Mouse (Mus musculus) neural tube, embryonic 10.5 days (tissue): ENCODE measurements around the gene Myh9.

ENCODE experiments used
- DNase-seq: peaks from one replicate; pipeline ENCODE4 v3.0.0-alpha.2; 2017; ENCODE audit warnings: low spot score; ENCODE audit errors: extremely low spot score

Gene Myh9

GRCm38 (mm10) chr15:77830481-77831137, 11.4 kb downstream of the Myh9 start:
- DNase-seq = no peak

DNA sequence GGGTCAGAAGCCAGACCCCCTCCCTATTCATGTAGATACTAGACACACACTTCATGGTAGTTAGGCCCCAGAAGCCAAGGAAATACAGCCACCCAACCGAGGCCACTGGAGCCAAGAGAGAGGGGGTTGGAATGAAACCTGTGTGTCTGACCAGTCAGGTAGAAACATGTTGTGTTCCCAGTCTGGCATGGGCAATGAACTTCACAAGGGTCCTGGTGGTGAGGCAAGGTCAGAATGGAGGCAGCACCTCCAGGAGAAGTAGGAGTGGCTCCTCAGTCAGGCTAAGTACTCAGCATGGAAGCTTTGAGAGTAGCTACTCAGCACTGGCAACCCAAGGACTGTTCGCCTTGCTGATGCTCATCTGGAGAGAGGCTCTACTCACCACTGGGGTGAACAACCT, 12.4 kb downstream of the Myh9 start:
- no peak for DNase-seq

- no peak for DNase-seq
Measured at GRCm38 (mm10) chr15:77828910-77829309, 13.1 kb downstream of the Myh9 start.

DNA sequence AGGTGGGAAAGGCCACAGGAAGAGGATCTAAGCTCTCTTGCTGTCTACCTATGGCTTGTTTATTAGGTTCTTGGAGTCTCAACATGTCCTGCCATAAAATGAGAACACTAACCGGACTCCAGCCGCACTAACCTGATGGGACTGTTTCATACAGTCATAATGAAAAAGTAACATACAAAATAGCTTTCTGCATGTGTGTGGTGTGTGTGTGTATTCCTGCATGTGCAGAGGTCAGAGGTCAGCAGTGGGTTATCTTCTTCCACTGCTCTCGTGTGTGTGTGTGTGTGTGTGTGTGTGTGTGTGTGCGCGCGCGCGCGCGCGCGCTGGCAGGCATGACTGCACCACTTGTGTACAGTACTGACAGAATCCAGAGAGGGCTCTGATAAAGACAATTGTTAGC, 13.7 kb downstream of the Myh9 start:
- no peak for DNase-seq

GRCm38 (mm10) chr15:77827794-77828193, 14.2 kb downstream of the Myh9 start:
- peak; percentile 34 for DNase-seq

DNA sequence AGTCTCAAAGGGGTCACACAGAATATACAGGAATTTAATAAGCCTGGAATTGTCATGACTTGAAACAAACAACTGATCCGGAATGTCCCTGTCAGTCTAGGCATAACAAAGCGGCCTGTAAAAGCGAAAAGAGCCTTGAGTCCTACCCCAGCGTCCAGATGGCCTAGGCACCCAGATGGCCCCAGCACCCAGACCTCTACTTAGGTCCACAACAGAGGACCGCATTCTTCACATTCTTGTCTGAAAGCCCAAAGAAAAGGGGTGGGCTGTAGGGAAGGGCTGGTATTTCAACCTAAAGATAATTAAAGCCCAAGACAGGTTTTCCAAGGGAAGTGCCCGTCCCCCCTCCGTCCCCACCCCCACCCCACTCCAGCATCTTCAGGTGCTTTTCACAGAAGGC, 14.6 kb downstream of the Myh9 start:
- no peak for DNase-seq

DNA sequence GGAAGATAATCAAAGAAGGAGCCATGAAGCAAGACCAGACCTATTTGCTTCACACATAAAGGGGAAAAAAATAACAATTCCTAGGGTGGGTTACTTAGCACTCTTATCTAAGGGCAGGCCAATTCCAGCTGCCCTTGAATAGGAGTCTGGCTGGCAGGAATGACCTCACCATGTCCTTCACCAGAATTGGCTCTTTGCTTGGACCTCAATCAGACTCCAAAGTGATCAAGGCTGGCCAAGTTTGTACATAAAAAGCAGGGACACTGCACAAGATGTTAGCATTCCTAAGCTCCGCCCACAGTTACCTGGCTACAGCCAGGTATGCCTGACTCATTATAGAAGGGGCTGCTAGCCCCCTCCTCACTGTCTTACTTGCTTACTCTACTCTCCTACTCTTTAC, 16.6 kb downstream of the Myh9 start:
- DNase-seq = no peak

- DNase-seq = no peak
Measured at GRCm38 (mm10) chr15:77824321-77824720, 17.7 kb downstream of the Myh9 start.

DNA sequence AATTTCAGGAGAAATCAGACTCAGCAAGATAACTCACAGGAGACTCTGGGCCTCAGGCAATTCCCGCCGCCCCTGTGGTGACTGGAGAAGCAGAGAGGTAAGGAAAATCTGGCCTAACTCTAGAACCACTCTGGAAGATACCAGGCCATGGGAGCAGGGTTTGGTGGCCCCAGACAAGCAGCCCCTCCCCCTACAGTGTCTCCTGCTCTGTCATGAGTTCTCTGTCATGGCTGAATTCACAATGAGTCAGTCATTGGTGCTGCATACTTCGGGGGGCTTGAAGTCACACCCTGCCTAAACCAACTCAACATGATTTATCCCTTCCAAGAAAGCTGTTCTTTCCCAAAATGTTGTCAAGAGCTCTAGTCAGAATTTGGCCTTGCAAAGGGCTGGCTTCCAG, 18.3 kb downstream of the Myh9 start:
- DNase-seq = no peak

DNA sequence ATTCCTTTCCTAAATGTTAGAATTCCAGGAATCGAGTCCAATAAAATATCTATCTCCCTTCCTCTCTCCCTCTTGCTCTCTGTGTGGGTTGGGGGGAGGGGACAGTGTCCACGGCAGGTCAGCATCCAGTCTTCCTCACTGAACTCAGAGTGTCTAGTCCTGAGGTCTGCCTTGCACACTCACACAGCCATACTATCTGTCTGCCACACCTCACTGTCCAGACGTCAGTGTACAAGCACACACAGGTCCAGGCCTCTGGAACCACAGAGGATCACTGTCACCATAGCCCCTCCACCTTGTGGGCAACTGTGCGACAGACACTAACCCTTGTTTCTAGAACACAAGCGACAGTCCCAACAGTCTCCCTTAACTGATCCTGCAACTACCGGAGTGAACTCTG, 18.8 kb downstream of the Myh9 start:
- DNase-seq = no peak

DNA sequence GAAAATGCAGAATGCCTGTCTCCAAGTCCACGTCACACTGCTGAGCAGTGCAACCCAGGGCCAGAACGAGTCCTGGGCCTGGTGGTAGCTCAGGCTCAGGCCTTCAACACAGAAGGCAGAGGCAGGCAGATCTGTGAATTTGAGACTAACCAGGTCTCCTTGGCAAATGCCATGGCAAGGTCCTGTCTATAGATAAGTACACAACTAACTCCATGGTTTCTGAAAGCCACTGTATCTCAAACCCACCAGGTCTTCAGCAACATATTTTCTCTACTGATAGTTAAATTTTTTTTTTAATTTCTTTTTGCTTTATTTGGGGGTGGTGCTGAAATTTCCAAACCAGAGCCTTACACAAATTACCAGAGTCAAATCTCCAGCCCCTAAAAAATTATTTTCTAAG, 19.3 kb downstream of the Myh9 start:
- DNase-seq = no peak

- DNase-seq = no peak
Measured at GRCm38 (mm10) chr15:77822057-77822466, 19.9 kb downstream of the Myh9 start.

GRCm38 (mm10) chr15:77821424-77821823, 20.6 kb downstream of the Myh9 start:
- DNase-seq = no peak

DNA sequence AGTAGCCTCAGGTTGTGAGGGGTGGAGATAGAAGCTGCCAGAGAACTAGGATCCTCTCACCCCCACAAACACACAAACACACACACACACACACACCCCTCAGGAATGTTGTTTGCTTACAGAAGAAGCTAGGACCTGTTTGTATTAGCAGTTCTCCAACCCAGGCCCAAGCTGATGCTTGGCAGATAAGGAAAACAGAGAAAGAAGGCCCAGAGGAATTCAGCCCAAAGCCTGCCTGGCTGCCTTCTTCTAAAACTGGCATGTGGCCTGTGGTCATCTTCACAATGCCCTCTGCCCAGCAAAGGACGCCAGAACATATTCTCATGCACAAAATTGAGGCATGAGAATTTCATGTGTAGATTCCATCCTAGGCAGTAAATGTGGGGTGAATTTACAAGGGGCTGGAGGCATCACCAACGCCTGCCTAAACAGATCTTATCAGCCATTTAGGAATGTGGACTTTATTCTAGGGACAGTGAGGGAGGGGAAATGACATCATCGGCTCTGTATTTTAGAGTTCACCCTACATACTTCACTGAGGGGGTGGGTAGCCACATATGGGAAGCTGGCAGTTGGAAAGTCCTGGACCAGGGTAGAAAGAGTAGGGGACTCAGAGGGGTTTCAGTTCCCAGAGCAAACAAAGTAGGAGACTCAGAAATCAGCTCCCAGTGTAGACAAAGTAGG, 21.4 kb downstream of the Myh9 start:
- DNase-seq = no peak

DNA sequence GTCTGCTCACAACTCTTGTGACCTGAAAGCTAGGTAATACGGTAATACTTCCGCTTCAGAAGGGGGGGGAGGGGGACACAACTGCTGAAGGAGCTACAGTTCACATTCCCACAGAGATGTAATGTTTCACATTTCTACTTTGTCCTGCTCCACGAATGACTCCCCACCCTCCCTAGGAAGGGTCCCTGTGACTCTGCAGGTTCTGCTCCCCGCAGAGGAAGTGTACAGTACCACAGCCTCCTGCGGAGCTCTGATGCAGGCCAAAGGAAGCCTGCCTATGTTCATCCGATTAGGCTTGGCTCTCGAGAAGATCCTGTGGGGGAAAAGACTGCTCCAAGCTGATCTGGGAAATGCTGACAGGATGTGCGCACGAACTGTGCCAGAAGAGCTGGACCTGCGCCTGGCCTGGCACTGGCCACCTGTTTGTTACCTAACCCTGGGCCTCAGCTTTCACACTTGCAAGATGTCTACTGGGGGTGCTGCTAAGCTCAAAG, 22.0 kb downstream of the Myh9 start:
- no peak for DNase-seq

DNA sequence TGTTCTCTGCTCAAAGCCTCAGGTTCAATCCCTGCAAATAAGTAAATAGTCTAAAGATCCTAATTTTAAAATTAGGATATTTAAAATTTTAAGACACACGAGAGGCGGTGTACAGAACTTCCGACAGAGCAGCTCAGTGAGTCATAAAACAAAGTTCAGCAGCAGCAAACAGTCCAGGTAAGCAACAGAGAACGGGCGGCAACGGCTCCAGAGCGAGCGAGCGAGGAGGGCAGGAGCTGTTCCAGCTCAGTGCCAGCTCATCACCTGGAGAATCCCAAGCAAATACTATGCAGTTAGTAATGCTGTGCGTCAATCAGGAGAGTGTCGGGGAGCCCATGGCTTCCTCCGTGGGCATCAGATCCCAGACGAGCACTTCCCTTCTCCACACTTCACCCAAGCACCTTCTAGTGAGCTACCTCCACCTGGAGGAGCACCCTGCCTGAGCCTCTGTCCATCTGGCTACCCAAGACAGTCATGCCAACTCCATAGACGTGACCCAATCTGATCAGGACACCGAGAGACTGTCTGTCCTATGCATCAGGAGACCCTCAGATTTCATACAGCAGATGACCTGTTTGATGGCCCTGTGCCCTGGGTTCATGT, 23.3 kb downstream of the Myh9 start:
- DNase-seq = no peak

DNA sequence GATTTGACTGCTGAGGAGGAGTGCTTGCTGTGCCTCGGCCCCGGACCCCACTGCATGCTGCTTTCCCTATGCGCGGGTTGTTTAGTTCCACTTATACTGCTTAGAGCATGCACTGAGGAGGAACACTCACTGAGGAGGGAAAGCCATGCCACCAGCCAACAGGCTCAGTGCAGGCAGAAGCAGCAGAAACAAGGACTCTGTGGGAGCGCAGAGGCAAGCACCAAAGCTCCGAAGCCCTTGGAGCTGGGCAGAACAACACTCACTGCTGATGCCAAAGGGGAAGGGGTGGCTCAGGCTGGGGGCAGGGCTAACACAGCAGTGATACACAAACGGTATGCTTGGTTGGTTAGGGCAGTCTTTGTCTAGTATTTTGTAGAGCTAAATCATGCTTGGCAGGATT, 24.6 kb downstream of the Myh9 start:
- no peak for DNase-seq

GRCm38 (mm10) chr15:77816601-77816950, 25.4 kb downstream of the Myh9 start:
- no peak for DNase-seq

- no peak for DNase-seq
Measured at GRCm38 (mm10) chr15:77815867-77816600, 25.9 kb downstream of the Myh9 start.

DNA sequence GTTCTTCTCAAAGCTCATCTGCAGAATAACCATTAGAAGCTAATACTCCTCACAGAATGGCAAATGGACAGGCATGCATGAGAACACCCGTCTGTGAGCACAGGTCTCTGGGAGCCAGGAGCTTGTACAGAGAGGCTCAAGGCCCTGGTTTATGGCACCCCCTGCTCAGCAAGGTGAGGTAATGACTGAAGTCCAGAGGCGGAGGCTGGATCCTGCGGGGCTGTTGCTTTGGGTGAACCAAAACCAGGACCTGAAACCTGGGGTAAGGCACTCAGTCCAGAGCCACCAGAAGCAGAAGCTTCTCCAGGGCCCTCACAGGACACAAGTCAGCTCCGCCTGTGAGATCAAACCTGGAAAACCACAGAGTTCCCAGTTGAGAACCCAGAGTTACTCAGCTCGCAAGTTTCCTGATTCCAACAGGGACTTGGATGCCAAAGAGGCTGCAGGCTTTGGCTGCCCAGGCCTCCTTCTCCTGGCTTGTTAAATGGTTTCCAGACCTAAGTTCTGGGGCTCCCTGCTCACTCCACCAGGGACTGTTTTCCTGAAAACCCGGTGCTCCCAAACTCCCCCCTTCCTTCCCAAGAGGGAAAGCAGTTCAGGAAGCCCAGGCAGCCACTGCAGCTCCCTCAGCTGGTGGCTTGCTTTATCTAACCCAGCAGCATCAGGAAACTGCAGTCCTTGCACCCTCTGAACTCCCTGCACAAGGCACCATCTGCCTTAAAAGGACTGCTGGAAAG, 28.2 kb downstream of the Myh9 start:
- no peak for DNase-seq

DNA sequence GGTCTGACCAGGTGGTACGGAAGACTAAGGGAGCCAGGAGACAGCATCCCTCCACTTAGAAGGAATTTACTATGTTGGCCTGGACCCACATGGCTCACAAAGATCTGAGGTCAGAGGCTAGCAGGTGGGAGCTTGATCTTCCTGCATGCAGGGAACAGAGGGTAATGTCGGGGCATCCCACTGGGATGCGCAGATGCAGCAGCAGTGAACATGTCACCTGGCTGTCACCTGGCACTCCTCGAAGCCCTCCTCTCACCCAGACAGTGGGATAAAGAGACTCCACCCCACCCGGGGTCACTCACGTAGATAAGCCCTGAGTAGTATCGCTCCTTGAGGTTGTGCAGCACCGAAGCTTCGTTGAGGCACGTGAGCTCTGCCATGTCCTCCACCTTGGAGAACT, 29.4 kb downstream of the Myh9 start:
- no peak for DNase-seq
